Mouse (Mus musculus) spleen, adult 2 months (tissue): ENCODE measurements around the gene Phc3.

Experiments used
- CTCF ChIP-seq: fragments of 200-500 bp; IDR thresholded peaks from 2 replicates; pipeline ENCODE4 v1.5.1; 2011; ENCODE audit warnings: mild to moderate bottlenecking, inconsistent platforms; ENCODE audit not compliant: insufficient read depth, insufficient read length, insufficient replicate concordance; ENCODE audit errors: extremely low read depth
- POLR2A ChIP-seq: fragments of 200-500 bp; IDR thresholded peaks from 2 replicates; pipeline ENCODE4 v1.6.1; 2011; ENCODE audit warnings: low read depth, low read length, inconsistent platforms

DNA sequence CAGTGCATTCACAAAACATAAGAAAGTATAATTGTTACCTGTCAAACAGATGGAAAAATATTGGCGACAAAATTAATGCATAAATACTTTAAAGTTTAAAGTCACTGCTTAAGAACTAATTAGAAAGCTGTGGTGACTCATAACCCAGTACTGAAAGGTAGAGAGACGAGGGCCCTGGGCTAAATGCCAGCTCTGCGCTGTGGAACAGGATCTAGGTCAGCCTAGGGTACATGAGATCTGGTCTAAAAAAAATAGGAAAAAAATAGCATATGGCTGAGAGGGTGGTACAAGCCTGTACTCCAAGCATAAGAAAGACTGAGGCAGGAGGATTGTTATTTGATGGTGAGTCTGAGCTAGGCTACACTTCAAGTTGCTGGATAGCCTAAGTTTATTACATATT lies 17.6 kb downstream of the Phc3 start:
- no peak for TF ChIP-seq POLR2A
- TF ChIP-seq CTCF = no peak
